Mouse (Mus musculus): ENCODE results near the gene Smad3.

GRCm38 (mm10) chr9:63610841-63611366, 146.9 kb downstream of the Smad3 start:
- no peak for TF ChIP-seq CTCF (IDR thresholded peaks at IDR 0.05; ENCODE audit: insufficient read depth, low read length)
- no peak for TF ChIP-seq POLR2A (IDR thresholded peaks at IDR 0.05; ENCODE audit: borderline replicate concordance, extremely low read depth, low read depth, low read length)
